9 mouse cellular contexts compared by ENCODE assay signal in the genomic region with DNA sequence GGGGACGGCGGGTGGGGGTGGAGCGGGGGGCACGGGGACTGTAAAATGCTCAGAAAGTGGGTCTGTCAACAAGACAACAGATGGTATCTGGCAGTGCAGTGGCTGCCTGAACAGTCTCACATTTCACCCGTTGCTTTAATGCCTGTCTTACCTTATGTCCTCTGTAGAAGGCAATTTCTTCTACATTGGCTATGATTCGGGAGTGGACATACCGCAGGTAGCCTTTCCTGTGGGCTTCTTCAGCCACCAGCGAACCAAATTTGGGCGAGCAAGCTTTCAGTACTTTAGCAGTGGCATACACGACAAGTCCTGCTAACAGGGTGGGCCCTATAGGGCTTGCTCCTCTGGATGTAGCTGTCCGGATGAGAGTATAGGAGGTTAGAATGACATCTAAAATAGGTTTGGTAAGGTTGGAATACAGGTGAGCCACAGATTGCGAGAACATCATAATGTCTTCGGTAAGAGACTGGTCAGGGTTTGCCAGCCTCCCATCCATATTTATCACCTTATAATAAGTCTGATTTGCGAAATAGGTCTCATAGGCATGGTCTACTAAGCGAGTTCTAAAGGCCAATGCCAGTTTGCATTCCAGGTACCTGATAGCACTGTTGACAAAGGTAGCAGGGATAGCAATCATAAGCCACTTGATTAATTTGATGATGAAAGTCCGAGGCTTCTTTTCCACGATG. TPM values are rescaled to one million over a fixed set of nuclear protein-coding genes. Genes with fewer than 3 reads are reported as not detected.
DNase-seq lines count a peak whose midpoint lies in the region; ATAC-seq and TF ChIP-seq lines count a peak whose summit lies in the region.
"Had no signal": no experiment of that assay in that cellular context is flagged by ENCODE, and none has a peak within 500 bp of the region (broad histone marks: within the 10 kb centered on the region; RNA-seq: fewer than 3 reads in every experiment).

No protein-coding gene starts in this region.

- H3K27me3 ChIP-seq in spleen, adult 2 months (ENCODE audit: control insufficient read depth, insufficient read depth, low read length): no peaks in the 10 kb centered on the region
- no peaks in the 10 kb centered on the region; the same call in 1 of the 2 replicates for H3K27me3 ChIP-seq in embryonic facial prominence, embryonic 15.5 days
- no peaks in the 10 kb centered on the region for H3K27me3 ChIP-seq in limb, embryonic 14.5 days (ENCODE audit: control insufficient read depth, insufficient read depth, low read length)
- no peaks in the 10 kb centered on the region for H3K27me3 ChIP-seq in small intestine, adult 2 months (ENCODE audit: control insufficient read depth, insufficient read depth, low read length)

- no peak for DNase-seq in spleen, adult 2 months (ENCODE audit: low read depth in 1 of 2, low spot score in 2 of 2)
- DNase-seq in spleen, postnatal 10 days (ENCODE audit: low spot score in 2 of 2): no peak
- DNase-seq in limb, embryonic 14.5 days (ENCODE audit: low spot score): no peak
- no peak for DNase-seq in yolk sac, embryonic 10.5 days (ENCODE audit: low spot score)
- no peak for DNase-seq in gastrocnemius, postnatal 25 days
- no peak for DNase-seq in thymus, postnatal 25 days

- no peak overlapping the region for H3K9ac ChIP-seq in embryonic facial prominence, embryonic 15.5 days
- H3K9ac ChIP-seq in limb, embryonic 14.5 days (ENCODE audit: low read depth, low read length, severe bottlenecking): 0 out of 2 replicates have a peak overlapping the region, but pooled peaks have one; percentile 52

- no peak for ATAC-seq in embryonic facial prominence, embryonic 15.5 days (ENCODE audit: insufficient number of reproducible peaks, low FRiP score, low TSS enrichment, low read depth)
- ATAC-seq in limb, embryonic 14.5 days (ENCODE audit: low FRiP score, low read depth): no peak

- H3K4me3 ChIP-seq in spleen, adult 2 months (ENCODE audit: extremely low read depth, insufficient read depth, insufficient read length): peak overlapping the region; percentile 12; the same call in 1 of the 2 replicates
- H3K4me3 ChIP-seq in embryonic facial prominence, embryonic 15.5 days (replicated peaks): peak overlapping the region; percentile 47
- H3K4me3 ChIP-seq in limb, embryonic 14.5 days (replicated peaks; ENCODE audit: low read length): peak overlapping the region; percentile 36
- H3K4me3 ChIP-seq in small intestine, adult 2 months (ENCODE audit: low read depth, low read length): 0 out of 2 replicates have a peak overlapping the region, but pooled peaks have one; percentile 27

- no peaks in the 10 kb centered on the region for H3K36me3 ChIP-seq in spleen, adult 2 months (ENCODE audit: control insufficient read depth, insufficient read depth, low read length)
- H3K36me3 ChIP-seq in embryonic facial prominence, embryonic 15.5 days: no peaks in the 10 kb centered on the region
- H3K36me3 ChIP-seq in limb, embryonic 14.5 days (ENCODE audit: control insufficient read depth, insufficient read depth, low read length): no peaks in the 10 kb centered on the region
- no peaks in the 10 kb centered on the region for H3K36me3 ChIP-seq in small intestine, adult 2 months (ENCODE audit: control insufficient read depth, insufficient read depth, low read length)

- TF ChIP-seq POLR2A in spleen, adult 2 months (IDR thresholded peaks at IDR 0.05; ENCODE audit: low read depth, low read length): no peak
- TF ChIP-seq POLR2A in limb, embryonic 14.5 days (IDR thresholded peaks at IDR 0.05; ENCODE audit: borderline replicate concordance, extremely low read depth, insufficient read depth, insufficient read length): no peak
- no peak for TF ChIP-seq POLR2A in small intestine, adult 2 months (IDR thresholded peaks at IDR 0.05; ENCODE audit: low read depth, low read length)

- peak overlapping the region; percentile 73 for H3K4me2 ChIP-seq in embryonic facial prominence, embryonic 15.5 days (replicated peaks)
- H3K4me2 ChIP-seq in limb, embryonic 14.5 days (replicated peaks; ENCODE audit: low read depth, low read length, severe bottlenecking): peak overlapping the region; percentile 62

- peak overlapping the region; percentile 30; the same call in 1 of the 2 replicates for H3K27ac ChIP-seq in spleen, adult 2 months (ENCODE audit: insufficient read depth, low read length)
- H3K27ac ChIP-seq in embryonic facial prominence, embryonic 15.5 days (replicated peaks): peak overlapping the region; percentile 81
- no peak overlapping the region for H3K27ac ChIP-seq in limb, embryonic 14.5 days (replicated peaks; ENCODE audit: low read depth, low read length)
- H3K27ac ChIP-seq in small intestine, adult 2 months (ENCODE audit: insufficient read depth, low read depth, low read length): 0 out of 2 replicates have a peak overlapping the region, but pooled peaks have one; percentile 38

- H3K4me1 ChIP-seq in spleen, adult 2 months (ENCODE audit: control insufficient read depth, insufficient read depth, insufficient read length): no peaks in the 10 kb centered on the region
- H3K4me1 ChIP-seq in embryonic facial prominence, embryonic 15.5 days: peaks cover 13% of the 10 kb centered on the region; the same call in 1 of the 2 replicates
- peaks cover 5% of the 10 kb centered on the region; the same call in 1 of the 2 replicates for H3K4me1 ChIP-seq in limb, embryonic 14.5 days (ENCODE audit: control insufficient read depth, insufficient read depth, low read length)
- no peaks in the 10 kb centered on the region for H3K4me1 ChIP-seq in small intestine, adult 2 months (ENCODE audit: control insufficient read depth, insufficient read depth, insufficient read length, low read length)

- no peak for TF ChIP-seq CTCF in spleen, adult 2 months (IDR thresholded peaks at IDR 0.05; ENCODE audit: extremely low read depth, insufficient read depth, insufficient read length, insufficient replicate concordance)
- TF ChIP-seq CTCF in small intestine, adult 2 months (IDR thresholded peaks at IDR 0.05; ENCODE audit: extremely low read depth, insufficient read length, insufficient replicate concordance, low read depth, low read length): no peak

- 72% methylated on average over 17 of the region's 17 CpGs for WGBS in spleen, adult 2 months
- 29% methylated on average over 17 of the region's 17 CpGs for WGBS in embryonic facial prominence, embryonic 15.5 days
- 43% methylated on average over 17 of the region's 17 CpGs for WGBS in limb, embryonic 14.5 days
- 55% methylated on average over 17 of the region's 17 CpGs for WGBS in small intestine, adult 2 months

- H3K9me3 ChIP-seq in embryonic facial prominence, embryonic 15.5 days (replicated peaks): no peaks in the 10 kb centered on the region
- no peaks in the 10 kb centered on the region for H3K9me3 ChIP-seq in limb, embryonic 14.5 days (ENCODE audit: control insufficient read depth, low read length)

RNA-seq across cellular contexts. Expression of gene Abcd2, which starts 0.9 kb away (rescaled TPM):
- 0.42 and 1.2 TPM in 2 replicates for polyA plus RNA-seq in spleen, adult 2 months (2012; rRNA removed)
- 4.4 and 4.8 TPM in 2 replicates for polyA plus RNA-seq in embryonic facial prominence, embryonic 15.5 days (2015; fragmentation: Nextera tagmentation; extraction: Ambion mirVana)
- 1.3 and 1.5 TPM in 2 replicates for polyA plus RNA-seq in limb, embryonic 14.5 days (2012; rRNA removed)
- 2.0 and 2.5 TPM in 2 replicates for polyA plus RNA-seq in limb, embryonic 14.5 days (2014; fragmentation: Nextera tagmentation; extraction: Ambion mirVana)
- polyA plus RNA-seq in small intestine, adult 2 months (2012; rRNA removed): 0.04 and 0.06 TPM in 2 replicates
- 10 to 100 TPM; 20.3 to 20.6 TPM for total RNA-seq in gastrocnemius, postnatal 25 days (2021)

RNA-seq across cellular contexts. Expression of gene CN725425, which starts 8.6 kb away (rescaled TPM):
- not detected in 2 replicates for polyA plus RNA-seq in spleen, adult 2 months (2012; rRNA removed)
- polyA plus RNA-seq in embryonic facial prominence, embryonic 15.5 days (2015; fragmentation: Nextera tagmentation; extraction: Ambion mirVana): not detected in 2 replicates
- not detected in 2 replicates for polyA plus RNA-seq in limb, embryonic 14.5 days (2012; rRNA removed)
- not detected in 2 replicates for polyA plus RNA-seq in limb, embryonic 14.5 days (2014; fragmentation: Nextera tagmentation; extraction: Ambion mirVana)
- not detected in 2 replicates for polyA plus RNA-seq in small intestine, adult 2 months (2012; rRNA removed)
- total RNA-seq in gastrocnemius, postnatal 25 days (2021): not detected
- total RNA-seq: neutrophil, adult 5-6 weeks had no signal
